Mouse (Mus musculus) brown adipose tissue, adult 24 weeks (tissue): ENCODE results near the gene Nlgn1. TPM values are rescaled to one million over a fixed set of nuclear protein-coding genes. Genes with fewer than 3 reads are reported as not detected.

ENCODE experiments used
- H3K27ac ChIP-seq: fragments of 200-500 bp; replicated peaks from 2 replicates; pipeline ENCODE4 v1.5.1; 2012; ENCODE audit warnings: low read depth, mild to moderate bottlenecking, low read length
- H3K4me1 ChIP-seq: fragments of 200-500 bp; 2 replicates; pipeline ENCODE4 v1.6.1; 2012; ENCODE audit warnings: low read length, mixed read lengths; ENCODE audit not compliant: control insufficient read depth, insufficient read depth, insufficient read length
- H3K4me3 ChIP-seq: fragments of 200-500 bp; 2 replicates; pipeline ENCODE4 v1.5.1; 2012; ENCODE audit warnings: low read depth, mild to moderate bottlenecking, low read length, moderate library complexity; ENCODE audit not compliant: insufficient read depth
- polyA plus RNA-seq: library from polyadenylated mRNA; stranded (reverse); fragments of >200 nt; gene quantifications from 2 replicates; pipeline ENCODE4 v1.2.4, GENCODE M21; 2012; ENCODE audit not compliant: missing spikeins, insufficient read depth, insufficient read length

Gene Nlgn1
- polyA plus RNA-seq, 1 experiment, result not detected

DNA sequence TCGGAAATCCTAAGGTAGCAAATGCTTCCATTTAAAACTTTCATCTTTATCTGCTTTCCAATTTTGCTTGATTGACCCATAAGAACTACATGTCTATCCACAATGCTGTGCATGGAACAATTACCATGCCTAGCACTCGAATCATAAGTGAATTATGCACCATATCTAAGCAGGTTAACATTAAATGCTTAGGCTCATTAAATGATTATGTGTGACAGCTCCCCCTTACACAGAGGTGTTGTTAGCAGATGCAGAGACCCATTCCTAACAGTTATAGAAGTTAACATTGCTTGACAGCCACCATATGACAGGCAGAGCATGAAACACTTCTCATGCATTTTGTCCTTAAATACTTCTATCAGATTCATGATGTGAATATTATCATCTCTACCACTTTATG, 89.0 kb downstream of the Nlgn1 start:
- Histone ChIP-seq H3K27ac (no peak overlapping the region), H3K4me3 (no peak overlapping the region), H3K4me1 (no peaks in the 10 kb centered on the region)

DNA sequence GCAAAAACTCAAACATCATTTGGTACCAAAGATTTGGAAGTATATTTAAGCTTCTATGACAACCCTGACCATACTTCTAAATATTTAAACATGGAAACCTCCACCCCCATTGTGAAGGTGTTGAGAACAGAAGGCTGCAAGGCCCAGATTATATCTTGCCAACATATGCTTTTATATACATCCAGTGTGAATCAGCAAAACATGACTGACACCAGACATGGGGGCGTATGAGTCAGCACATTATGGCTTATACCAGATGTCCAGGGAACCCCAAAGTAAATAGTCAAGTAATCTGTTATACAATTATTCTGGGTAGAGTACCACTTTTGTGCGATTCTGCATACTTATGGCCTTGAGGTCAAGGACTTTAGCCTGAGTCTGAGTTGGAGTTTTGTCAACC, 102.3 kb downstream of the Nlgn1 start:
- Histone ChIP-seq H3K27ac (no peak overlapping the region), H3K4me1 (no peaks in the 10 kb centered on the region), H3K4me3 (no peak overlapping the region)

DNA sequence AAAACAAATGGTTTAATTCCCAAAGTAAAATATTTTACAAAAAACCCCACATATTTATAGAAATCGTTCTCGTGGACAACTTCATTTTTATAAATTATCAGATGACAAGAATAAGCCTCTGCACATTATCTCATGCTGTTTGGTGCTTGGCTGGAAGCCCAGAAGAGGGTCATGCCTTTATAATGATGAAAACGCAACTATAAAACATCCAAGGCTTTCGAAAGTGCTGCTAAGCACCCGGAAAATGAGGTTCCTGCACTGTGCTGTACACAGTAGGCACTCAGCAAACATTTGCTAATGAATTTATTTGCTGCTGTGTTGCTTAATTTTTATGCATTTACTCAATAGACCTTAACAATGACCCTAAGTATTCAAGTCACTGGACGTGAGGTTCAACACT, 103.4 kb downstream of the Nlgn1 start:
- no peak overlapping the region for H3K27ac ChIP-seq

DNA sequence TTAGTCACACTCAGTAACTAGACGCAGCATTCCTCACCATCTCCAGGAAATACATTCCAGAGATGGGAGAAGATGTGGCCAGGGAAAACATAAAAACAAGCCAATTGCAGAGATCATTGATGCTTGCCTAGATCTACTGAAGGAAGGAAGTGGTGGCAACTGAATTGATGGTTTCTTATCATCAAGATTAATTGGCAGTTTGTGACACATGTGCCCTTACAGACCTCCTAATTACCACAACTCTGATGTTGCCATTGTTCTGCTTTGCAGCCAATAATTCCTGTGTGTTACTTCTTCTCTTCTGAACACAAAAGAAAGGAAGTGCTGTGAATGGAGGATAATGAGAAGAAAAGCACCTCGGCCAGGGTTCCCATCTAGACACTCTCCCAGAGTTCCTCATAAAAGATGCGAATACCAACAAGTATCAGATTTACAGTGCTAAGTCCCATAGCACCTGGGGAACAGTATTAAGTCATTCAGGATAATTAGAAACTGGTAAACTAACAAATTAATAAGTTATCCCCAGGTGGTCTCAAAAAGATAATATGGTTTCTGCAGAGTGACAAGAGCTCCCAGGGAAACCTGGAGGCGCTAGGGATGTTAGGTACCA, 104.0 kb downstream of the Nlgn1 start:
- Histone ChIP-seq H3K4me3 (no peak overlapping the region), H3K4me1 (no peaks in the 10 kb centered on the region), H3K27ac (no peak overlapping the region)

More for the DNA sequence above, 103.4 kb downstream of the Nlgn1 start:
- H3K4me1 ChIP-seq, result no peaks in the 10 kb centered on the region
- no peak overlapping the region for H3K4me3 ChIP-seq

DNA sequence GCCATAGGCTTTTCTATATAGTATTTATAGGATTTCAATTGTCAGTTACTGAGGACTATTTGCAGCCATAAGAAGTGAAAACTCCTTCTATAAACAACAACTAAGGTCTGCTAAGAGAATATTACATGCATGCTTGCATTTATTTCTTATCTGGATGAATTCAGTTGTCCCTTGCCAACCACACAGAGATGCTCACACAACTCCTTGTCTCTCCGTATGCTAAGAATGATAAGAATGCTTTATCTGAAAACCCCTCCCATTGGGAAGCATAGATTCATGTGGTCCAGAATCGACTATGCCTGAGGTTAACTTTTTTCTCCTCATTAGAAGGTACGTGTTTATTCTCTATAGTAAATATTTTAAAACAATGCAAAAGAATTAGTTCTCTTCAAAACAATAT, 108.8 kb downstream of the Nlgn1 start:
- no peak overlapping the region for H3K4me3 ChIP-seq
- no peaks in the 10 kb centered on the region for H3K4me1 ChIP-seq
- no peak overlapping the region for H3K27ac ChIP-seq

DNA sequence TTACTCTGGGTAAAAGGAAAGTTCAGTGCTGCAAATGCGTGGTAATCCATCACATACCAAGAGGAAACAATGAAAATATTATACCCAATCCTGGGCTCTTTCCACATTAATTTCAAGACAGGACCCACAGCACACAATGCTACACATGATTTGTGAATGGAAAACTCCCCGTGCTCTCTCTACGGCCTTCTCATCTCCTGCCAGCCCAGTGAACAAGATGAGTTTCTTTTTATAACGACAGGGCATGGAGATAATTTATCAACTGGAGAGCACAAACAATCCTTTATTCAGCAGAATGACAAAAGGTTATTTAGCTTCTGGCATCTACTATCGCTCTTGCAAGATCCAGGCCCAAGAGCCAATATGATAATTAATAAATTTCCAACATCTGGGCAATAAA, 116.0 kb downstream of the Nlgn1 start:
- Histone ChIP-seq H3K4me1 (no peaks in the 10 kb centered on the region), H3K27ac (no peak overlapping the region), H3K4me3 (no peak overlapping the region)

DNA sequence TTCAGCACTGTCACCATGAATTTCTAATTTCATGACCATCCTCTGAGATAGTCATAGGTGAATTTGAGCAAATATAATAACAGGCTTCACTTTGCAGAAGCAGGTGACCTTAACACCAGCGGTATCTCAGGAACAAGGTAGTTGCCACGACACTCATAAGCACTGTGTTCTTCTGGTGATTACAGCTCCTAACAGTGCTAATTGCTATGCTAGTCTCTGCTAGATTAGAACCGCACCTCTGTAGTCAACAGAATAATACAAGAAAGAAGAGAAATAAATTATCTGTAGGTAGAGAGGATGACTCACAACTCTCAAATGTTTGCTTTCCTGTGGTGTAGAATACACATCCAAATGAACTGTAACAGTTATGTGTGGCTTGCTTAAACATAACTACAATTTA, 129.6 kb downstream of the Nlgn1 start:
- Histone ChIP-seq H3K4me1 (no peaks in the 10 kb centered on the region), H3K4me3 (no peak overlapping the region), H3K27ac (no peak overlapping the region)

DNA sequence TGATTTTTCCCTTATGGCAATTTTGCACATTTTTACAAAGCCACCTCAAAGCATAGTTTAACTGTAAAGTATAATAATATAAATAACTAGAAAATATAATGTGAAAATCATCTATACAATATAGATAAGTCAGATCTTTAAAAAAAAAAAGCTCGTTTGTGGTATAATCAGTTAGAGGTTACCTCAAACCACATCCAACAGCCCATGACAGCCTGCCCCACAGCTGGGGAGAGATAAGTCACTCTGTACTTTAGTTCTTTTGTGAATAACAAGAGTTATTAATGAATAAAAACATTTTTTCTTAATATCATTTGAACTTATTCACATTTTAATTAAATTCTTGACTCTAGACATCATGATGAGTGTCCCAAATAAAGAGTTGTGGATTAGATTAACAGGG, 130.8 kb downstream of the Nlgn1 start:
- Histone ChIP-seq H3K4me3 (no peak overlapping the region), H3K27ac (no peak overlapping the region), H3K4me1 (no peaks in the 10 kb centered on the region)

DNA sequence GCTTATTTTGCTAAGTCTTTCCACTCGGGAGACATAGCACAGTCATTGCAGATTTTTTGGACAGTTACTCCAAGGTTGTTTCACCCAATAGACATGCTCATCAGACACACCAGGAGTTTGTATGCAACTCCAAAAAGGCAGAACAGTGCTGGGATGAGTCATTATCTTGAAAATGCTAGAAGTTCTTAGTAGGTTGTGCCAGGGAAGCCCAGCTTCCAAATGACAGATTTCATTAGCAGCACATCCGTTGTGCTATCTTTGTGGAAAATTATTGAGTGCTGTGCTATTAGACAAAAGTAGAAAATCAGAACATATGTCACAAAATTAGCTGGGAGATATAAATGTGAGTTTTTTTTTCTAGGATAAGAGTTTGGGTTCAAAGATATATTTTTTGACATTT, 137.3 kb downstream of the Nlgn1 start:
- Histone ChIP-seq H3K4me3 (no peak overlapping the region), H3K4me1 (no peaks in the 10 kb centered on the region), H3K27ac (no peak overlapping the region)

DNA sequence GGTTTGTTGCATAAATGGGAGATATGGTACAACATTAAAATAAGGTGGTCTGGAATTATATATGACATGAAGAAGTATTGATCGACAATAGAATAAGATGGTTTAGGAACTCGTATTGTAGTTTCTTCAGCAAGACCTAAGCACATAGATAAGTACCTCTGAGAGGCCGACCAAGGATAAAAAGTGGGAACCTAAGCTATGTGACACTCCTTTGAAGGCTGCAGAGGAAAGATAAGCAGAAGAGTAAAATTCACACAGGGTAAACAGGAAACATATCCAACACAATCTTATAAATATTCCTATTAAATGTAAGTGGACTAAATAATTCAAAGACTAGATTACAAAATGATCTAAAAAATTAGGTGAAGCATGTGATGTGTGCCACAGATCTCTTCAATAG, 151.2 kb downstream of the Nlgn1 start:
- H3K27ac ChIP-seq, result no peak overlapping the region
- H3K4me1 ChIP-seq, result no peaks in the 10 kb centered on the region
- no peak overlapping the region for H3K4me3 ChIP-seq

DNA sequence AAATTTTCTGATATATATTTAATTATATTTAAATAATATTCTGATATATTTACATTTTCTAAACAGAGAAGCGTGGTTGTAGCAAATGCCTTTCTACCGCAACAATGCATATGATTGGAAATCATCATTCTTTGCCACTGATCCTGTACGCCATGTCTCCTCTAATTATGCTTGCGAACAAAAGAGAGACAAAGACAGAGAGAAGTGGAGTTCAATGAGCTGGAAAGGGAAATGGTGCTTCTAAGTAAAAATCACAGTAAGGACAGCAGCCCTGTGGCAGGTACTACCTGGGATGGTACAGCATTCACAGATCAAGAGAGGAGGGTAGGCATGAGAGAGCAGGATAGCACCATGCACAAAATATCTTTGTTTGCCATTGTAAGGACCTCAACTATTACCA, 156.9 kb downstream of the Nlgn1 start:
- Histone ChIP-seq H3K27ac (no peak overlapping the region), H3K4me1 (no peaks in the 10 kb centered on the region), H3K4me3 (no peak overlapping the region)

DNA sequence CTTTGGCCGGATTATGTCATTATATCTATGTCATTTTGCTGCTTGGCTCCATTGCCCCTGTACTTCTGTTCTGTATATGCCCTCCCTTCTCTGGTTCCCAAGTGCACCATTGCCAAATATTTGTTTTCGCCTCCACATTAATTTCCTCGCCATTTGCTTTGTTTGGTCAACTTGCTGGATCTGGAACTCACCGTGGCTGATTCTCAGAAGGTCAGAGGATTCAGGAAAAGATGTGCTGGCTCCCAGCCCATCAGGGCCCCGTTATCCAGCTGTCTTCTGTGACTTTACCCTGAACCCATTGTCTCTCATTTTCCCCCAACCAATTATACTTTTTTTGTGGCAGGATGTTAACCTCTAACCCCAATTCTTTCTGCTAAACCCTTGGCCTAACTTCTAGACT, 158.0 kb downstream of the Nlgn1 start:
- Histone ChIP-seq H3K27ac (no peak overlapping the region), H3K4me1 (no peaks in the 10 kb centered on the region), H3K4me3 (no peak overlapping the region)

DNA sequence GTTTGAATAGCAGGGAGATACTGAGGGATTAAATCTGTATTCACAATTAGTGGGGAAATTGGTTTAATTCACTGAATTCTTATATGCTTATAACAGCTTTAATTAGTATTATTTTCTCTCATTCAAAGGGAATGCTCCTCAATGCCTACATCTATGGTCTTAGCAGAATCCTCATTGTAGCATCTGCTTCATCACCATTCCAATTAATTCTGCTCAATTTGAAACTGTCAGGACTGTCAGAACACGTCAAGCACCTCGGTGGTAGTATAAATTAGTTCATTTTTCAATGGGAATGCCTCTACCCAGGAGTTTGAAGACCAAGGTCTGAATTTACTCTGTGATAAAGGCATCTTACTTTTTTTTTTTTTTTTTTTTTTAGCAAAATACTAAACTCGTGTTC, 158.6 kb downstream of the Nlgn1 start:
- Histone ChIP-seq H3K4me3 (no peak overlapping the region), H3K4me1 (no peaks in the 10 kb centered on the region), H3K27ac (no peak overlapping the region)

DNA sequence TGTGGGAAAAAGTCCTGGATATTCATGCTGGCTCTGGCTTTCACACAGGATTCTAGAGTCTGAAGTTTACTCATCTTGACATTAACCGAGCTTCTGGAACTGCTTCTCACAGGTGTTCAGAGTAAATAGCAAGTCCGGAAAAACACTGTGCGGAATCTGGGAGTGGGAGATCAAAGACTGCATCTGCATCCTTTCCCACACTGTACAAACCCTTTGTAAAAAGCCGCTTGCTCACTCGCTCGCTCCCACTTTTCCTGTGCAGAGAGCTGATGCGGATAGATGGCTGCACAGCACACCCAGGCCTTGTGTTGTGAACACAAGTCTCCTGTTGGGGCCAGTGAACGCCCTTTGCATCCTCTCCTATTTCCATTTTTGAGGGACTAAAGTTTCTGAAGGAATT, 165.5 kb downstream of the Nlgn1 start:
- Histone ChIP-seq H3K27ac (no peak overlapping the region), H3K4me1 (no peaks in the 10 kb centered on the region), H3K4me3 (no peak overlapping the region)

DNA sequence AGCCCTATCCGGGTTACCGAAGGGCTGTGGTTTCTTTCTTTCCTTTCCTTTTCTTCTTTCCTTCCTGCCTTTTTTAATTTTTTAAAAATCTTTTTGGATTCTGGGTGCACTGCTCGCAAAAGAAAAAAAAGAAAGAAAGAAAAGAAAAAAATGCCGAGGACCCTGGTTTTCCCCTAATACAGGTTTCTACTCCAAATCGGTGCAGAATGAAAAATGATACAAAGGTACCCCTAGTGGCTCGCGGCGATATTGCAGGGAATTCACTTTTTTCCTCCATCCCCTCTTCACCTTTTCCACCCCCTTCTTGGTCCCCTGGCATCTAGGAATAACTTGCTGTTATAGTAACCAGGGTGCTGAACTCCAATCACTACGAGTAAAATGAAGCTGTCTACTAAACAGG, 178.5 kb downstream of the Nlgn1 start:
- H3K27ac ChIP-seq, result no peak overlapping the region
- no peaks in the 10 kb centered on the region for H3K4me1 ChIP-seq
- no peak overlapping the region for H3K4me3 ChIP-seq

DNA sequence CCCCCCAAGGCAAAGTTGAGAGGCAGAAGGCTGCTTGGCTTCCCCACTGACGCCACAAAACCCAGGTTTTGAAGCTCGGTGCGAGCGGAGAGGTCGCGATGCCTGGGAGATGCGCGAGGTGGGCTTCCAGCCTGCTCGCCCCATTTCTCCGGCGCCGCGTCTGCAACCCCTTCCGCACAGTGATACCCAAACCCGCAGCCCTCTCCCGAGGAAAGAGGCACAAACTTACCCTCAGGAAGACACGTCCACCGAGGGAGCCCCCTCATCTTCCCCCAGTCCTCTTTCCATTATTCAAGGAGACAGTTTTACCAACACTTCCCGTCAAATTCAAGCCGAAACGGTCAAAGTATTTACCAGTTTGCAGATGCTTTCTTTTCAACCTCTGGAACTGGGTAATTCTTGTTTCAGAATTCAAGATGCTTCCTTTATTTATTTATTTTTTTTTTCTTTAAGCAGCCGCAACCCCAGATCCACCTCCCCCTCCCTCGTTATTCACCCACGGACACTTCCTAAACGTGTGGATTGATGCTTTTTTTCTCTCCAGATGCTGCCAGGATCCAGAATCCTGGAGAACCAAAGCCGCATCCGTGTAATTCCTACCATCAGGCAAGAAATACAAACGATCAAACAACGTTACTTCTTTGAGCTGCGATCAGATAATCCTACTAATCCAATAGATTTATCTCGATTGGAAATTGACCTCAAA, 179.1 kb downstream of the Nlgn1 start:
- no peaks in the 10 kb centered on the region for H3K4me1 ChIP-seq
- H3K27ac ChIP-seq, result no peak overlapping the region
- peak overlapping the region; percentile 22; the same call in 1 of the 2 replicates for H3K4me3 ChIP-seq
